Mouse (Mus musculus) frontal cortex, postnatal 10 days (tissue): Measurements from ENCODE around the gene Rabep1.
A peak's percentile ranks its signal among the peaks of the same experiment; 100 is the strongest.
"Not testable (repeated sequence)": the region's sequence is repeated elsewhere in the genome, so short reads cannot be mapped to it uniquely, and the experiment has no call there.

Experiments used
- DNase-seq, 2 experiments: peaks; one replicate each; pipeline ENCODE4 v3.0.0; 2022; ENCODE audit warnings: low spot score in 2 of 2, mixed read lengths in 1 of 2

The Rabep1 gene

DNA sequence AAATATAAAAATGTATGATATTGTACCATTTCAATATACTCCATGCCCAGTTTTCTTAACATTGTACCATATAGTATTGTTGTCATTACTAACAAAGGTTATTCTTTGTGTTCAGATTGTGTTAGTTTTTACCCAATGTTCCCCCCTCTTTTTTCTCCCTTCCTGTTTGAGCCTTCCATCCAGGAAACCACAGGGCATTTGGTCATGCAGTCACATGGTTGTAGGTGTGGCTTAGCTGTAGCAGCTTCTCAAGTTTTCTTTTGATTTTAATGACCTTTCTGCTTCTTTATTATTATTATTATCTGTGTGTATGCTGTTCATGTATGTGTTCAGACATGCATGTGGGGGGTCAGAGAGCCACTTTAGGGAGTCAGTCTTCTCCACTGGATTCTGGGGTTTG, 47.0 kb downstream of the Rabep1 start:
- no peak for DNase-seq

DNA sequence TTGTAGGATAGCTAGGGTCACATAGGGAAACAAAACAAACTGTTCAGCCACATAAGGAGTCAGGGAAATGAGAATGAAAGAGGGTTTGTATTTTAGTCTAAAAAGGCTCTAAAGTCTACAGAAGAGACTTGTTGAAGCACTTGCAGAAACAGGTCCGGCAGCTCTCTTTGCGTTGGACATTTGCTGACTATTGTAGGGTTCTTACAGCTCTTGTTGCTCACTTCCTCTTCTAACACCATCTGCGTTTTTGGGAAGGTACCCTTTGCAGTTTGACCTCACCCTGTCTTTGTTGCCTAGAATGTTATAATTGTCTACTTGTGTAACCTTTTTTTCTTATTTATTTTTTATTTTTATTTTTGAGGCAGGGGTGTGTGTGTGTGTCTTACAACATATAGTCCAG, 53.1 kb downstream of the Rabep1 start:
- no peak for DNase-seq

DNA sequence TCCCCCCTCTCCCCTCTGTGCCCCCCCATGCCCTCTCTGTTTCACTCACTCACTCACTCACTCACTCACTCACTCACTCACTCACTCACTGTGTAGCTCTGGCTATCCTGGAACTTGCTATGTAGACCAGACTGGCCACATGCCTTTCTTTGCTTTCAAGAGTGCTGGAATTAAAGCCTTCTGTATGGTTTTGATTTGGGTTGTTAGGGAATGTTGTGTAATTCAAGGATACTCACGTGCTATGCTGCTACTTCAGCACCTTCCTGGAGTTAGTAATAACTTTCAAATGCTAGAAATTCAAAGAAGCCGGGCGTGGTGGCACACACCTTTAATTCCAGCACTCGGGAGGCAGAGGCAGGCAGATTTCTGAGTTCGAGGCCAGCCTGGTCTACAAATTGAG, 53.6 kb downstream of the Rabep1 start:
- not testable (repeated sequence) for DNase-seq

DNA sequence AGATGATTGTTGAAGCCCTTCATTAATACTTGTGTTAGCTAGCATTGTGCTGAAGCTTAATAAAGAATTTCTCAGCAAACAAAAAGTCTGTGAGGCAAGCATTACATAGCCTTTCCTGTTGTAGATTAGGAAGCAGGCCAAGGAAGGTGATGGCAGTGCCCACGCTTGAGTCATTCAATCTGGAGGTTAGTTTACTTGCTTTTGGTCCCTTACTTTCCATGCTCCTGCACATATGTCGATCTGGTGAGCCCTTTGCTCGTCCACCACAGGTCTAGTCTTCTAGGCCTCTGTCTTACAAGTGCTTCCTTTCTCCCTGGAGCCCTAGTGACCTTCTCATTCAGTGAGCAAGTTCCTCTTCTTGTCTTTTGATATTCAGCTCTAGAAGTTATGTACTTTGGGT, 62.1 kb downstream of the Rabep1 start:
- no peak for DNase-seq

DNA sequence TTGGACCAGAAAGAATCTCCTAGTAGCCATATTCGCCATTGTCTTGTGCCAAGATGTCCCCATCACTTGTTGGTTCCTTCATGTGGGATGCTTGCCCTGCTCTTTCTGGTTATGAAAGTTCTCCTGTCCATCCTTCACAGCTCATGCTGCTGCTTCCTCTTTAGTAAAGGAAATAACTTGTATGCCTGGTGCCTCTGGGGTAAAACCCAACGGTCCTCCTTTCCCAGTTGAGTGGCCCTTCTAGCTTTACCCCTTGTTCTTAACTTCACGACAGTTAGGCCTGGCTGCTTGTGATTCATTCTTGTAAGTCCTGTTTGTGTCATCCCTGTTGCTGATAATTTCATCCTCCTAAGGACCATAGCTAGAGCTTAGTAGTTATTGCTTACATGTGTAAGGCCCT, 66.7 kb downstream of the Rabep1 start:
- DNase-seq: no peak

DNA sequence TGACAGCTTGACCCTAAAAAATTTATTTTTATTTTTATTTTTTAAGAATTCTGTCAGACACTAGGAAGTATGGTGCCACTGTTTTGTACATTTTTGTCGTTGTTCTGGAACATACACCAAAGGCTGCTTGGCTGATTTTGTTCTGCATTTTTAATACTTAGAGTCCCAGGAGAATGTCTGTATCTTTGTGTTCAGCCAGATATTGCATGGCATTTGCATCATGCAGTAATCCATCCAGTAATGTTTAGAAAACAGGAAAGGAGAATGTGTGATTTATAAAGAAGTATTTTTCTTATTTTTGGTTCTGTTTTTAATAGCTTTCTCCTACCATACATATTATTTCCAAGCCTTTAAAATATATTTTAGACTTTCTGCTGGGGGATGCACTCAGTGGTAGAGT, 67.3 kb downstream of the Rabep1 start:
- DNase-seq: no peak

DNA sequence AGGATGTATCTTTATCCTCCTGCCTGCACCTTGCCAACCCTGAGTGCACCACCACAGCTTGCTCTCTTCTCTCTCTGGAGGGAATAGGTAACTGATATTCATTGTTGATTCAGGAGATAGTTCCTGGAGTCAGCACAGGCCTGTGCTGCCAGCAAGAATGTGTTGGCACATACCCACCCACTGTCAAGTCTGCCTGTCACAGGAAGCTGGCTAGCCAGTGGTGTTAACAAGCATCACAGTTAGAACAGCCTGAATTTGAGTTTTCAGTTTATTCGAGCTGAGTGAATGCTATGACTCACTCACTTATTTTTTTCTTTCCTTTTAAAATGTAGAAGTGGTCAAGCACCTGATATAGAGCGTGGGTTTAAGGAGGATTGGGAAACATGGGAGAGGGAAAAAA, 73.3 kb downstream of the Rabep1 start:
- DNase-seq: no peak

DNA sequence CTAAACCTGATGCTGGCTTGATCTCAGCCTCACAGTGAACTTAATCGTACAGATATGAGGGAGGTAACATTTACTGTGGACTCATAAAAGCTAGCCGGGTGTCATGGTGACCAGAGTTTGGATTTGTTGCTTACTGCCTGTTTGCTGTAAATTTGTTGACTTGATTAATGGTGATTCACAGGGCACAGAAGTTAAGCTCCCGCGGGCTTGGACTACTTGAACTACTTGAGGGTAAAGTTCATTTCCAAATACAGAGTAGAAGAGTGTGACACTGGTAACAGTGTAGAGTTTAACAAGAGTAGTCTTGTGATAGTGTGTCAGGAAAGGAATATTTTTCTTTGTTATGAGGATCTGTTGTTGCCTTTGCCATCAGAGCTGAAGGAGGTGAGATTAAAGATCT, 74.9 kb downstream of the Rabep1 start:
- DNase-seq: no peak

DNA sequence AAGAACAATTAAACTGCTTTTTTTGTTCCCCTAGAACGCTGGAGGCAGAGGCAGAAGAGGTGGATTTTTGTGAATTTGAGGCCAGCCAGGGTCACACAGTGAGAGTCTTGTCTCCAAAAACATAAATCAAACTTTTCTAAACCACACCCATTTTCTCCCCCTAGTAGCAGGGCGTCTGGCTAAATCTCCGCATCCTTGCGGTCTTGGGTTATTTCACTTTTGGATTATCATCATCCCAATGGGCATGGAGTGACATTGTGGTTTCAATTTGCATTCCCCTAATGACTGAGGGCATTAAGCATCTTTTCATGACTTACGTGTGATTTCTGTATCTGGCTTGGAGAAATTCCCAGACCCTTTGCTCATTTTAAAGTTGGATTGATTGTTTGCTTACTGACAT, 86.9 kb downstream of the Rabep1 start:
- DNase-seq: no peak

DNA sequence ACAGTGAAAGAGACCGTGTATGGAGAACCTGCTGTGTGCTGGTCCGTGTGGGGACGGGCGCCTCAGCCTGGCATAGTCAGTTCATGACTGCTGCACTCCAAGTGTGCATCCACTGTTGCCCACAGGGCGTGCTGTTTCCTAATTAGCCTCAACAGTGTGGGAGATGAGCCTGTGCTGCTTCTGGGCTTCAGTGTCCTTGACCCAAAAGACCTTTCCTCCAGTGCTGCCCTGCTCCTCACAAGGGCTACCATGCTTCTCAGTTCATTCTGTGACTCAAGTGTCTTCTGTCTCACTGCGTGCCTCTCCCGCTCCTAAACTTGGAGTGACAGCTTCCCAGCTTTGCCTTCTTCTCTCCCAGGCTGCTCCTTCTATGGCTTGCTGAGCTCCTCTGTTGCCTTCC, 90.7 kb downstream of the Rabep1 start:
- DNase-seq: no peak

DNA sequence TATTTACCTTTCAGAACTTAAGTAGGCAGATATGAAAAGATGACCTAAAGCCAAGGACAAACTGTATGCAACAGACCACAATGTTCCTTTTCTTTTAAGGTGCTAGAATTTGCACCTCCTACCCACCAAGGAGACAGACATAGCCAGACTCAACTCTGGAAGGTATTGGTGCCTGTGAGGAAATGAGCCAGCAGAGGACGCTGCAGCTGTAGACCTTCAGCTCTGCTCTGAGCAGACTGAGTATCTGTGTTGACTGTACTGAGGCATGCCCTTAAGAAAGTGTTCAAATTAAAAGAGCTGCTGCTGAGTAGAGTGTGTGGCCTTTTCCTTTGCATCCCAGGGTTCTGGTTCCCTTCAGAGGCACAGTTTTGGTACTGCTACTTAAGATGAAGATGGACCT, 98.0 kb downstream of the Rabep1 start:
- no peak for DNase-seq

DNA sequence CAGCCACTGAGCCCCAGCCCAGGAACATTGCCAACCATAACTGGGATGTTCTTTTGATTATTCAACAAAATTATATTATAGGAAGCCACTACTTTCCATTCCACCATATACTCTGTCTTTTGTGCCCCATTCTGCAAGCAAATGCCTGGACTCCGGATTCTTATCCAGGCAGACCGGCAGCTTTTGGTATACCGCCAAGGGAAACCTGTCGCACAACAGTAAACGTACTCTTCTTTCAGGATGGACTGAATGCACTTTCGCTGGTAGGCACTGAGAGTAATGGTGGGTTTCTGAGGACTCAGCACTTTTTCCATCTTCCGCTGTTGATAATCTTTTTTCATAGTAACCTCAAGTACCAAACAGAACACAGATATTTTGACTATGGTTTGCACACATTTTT, 99.1 kb downstream of the Rabep1 start:
- no peak for DNase-seq

DNA sequence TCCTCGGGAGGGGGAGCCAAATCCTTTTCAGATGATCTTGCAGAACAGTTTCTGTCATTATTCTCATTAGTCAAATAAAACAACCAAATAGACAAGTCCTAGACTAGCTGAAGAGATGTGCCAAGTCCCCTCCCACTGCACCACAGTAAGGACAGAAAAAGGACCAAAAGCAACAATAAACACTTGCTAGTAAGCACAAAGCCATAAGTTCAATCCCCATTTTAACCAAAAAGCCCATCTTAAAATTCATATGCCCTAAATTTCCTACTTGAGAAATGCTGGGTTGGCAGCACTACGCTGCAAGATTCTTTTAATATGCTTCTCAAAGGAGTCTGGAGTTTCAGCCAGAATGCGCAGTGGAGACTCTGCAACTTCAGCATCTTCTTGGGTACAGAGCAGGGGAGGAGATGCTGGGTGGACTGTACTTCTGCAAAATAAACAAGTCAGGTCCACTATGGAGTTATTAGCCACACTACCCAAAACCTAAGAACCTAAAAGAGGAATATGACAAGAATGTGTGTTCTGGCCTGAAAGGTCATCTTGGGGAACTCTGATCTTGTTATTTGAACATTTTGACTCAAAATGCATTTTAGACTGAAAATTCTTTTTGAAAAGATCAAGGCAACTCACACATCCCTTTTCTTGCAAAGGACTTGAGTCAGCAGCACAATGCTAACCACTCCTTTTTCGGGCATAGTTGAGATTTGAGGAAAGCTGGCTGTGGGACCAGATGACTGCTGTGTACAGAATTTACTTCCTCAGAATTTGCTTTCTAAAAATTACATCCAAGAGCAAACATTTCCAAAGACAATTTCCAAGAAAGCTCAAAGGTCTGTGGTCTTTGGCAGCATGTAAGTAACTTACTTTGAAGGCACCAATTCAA, 100.6 kb downstream of the Rabep1 start:
- no peak for DNase-seq

DNA sequence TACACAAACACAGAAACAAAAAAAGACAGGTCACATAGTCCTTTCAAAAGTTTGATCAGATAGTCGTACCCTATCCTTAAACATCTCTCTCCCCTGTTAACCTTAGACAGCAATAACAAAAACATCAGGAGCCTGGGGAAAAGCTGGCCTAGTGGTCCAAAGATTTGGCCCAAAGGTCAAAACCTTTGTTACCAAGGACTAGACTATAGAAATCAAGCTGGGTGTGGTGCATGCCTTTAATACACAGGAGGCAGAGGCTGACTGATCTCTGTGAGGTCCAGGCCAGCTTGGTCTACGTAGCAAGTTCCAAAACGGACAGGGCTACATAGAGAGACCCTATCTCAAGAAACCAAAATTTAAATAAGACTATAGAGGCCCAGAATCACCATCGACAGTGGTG, 110.1 kb downstream of the Rabep1 start:
- no peak for DNase-seq

DNA sequence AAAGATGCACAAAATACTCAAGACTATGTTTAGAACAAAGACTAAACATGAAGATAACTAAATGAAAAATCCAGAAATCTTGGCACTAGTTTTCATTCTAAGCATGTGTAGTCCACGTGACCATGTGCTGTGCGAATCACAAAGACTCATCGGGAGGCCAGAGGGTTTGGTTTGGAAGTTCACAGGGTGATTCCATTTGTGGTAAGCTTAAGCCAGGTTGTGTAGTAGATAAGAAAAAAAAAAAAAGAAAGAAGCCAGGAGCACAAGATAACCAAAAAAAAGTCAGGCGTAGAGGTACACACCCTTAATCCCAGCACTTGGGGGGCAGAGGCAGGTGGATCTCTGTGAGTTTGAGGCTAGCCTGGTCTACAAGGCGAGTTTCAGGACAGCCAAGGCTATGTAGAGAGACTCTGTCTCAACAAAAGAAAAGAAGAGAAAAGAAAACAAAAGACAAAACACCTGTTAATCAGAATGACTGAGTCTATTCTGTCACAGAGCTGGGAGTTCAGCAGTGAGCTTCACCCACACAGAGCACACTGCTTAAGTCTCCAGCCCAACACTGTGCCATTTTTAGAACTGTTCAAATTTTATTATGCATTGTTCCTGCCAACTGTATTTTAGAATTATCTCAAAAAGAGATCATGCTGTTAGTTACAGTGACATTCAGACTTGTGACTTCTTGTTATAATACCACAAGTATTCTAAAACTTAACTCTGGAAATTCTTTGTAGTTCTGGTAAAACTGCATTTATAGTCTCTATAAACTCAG, 116.4 kb downstream of the Rabep1 start:
- DNase-seq: no peak

DNA sequence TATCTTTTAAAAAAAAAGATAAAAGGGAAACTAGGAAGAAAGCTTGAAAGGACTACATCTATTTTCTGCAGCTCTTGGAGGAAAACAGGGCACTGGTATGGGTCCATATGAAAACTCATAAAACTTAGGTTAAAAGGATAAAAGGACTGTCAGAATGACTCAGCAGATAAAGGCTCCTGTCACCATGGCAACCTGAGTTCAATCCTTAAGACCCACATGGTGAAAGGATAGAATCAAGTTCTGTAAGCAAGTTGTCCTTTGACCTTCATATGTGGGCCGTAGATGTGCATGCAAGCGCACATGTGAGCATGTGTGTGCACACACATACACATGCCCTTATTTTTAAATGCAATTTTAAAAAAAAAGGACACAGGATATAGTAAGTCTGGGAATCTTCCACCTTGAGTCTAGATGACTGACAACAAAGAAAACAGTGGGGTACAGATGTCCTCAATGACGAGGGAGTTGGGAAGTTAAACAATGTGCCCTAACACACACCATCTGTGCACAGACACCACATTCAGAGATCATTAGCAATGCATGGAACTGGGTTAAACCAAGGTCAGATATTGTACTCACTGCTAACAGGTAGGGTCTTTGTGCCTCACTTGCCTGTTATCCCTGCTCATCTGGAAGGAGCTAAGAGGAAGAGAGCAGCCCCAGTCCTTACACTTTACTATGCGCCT, 119.8 kb downstream of the Rabep1 start:
- no peak for DNase-seq

DNA sequence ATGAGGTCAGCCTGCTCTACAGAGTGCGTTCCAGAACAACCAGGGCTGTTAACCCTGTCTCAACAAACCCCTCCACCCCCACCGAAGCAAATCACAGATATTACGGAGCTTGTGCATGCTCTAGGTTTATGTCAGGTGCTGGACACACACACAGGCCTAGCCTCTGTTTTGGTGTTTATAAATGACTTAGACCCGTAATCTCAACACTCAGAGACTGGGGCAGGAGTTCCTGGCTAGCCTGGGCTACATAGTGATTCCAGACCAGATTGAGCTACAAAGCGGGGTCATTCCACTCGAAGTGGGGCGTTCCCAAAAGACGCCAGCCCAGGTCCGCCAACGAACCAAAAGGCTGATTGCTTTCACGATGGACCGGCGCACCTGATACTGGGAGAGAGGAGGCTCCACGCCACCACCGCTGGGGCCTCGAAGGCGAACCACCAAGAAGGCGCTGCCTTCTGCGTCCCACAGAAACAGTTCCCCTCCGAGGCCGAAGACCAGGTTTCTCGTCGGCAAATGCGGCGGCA, 124.8 kb downstream of the Rabep1 start:
- DNase-seq: no peak

DNA sequence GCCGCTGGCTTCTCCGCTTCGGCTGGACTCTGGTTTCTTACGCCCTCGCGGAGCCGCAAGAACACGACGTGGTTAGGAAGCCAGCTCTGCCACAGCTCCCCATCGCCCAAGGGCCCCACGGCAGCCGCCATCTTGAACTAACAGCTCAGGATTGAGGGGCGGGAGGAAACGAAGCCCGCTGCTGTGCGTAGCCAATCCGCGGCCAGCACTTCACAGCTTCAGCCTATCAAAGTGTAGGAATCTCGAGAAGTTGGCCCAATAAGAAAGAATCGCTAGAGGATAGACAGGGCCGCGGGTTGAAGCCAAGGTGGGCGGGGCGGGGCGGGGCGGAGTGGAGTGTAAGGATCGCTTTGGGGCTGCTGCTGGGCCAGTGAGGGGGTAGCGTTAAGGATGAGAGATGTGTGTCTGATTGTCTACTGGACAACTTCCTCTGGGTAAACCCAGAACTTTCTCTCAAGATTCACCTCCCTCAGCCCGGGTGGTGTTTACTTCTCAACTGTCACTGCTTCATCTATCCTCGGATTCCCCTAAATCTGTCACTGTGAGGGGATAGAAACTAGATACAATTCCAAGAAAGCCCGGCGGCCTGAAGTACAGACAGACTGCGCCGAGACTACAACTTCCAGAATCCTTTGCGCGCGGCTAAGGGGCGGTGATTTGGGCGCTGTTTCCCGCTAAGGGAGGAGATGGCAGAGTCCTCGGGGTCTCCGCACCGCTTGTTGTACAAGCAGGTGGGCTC, 125.4 kb downstream of the Rabep1 start, which contains the start of the genes Nup88 and Rpain:
Gene Nup88 (minus strand): TSS at position 153 of the 739 bp plus-strand sequence.
Gene Rpain (plus strand): TSS at position 393 of the 739 bp plus-strand sequence.
- peak; percentile 91 to 92 for DNase-seq

DNA sequence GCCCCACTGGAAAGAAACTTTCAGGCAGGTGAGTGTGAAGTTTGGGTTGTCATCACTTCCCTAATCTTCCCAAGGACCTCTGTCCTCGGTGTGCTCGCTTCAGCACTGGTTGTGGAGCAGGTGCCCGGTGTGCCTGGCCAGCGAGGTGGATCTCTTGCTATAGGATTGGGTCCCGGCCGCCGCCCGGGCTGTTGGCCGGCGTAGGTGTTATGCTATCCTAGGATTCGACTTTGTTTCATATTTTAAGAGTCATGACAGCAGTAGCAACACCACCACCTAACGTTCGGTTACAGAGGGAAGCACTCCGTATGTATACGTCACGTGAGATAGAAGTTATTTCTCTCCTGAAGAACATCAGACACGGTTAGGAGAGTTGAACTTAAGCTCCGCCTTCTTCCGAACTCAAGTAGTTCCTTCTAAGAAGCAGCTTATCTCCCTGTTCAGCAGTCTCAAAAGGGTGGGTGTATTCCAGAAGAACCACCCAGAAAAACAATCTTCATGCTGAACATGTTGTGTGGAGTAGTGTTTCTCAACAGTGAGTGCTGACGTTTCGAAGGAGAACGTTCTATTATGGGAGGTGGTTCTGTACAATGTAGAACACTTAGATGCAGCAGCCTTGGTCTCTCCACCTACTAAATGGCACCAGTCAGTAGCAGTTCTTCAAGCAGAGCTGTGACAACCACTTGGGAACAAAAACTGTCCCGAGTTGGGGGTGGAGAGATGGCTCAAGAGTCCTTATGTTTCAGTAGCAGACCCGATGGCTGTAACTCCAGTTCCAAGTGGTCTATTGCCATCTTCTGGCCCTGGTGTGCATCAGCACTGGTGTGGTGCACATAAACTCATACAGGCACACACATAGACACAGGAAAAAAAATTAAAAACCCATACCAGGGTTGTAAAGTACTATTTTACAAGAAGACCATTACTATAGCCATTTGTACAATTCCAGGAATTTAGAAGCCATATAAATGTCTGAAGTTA, 126.3 kb downstream of the Rabep1 start:
- peak in 1 of 2 experiments; percentile 39 for DNase-seq

DNA sequence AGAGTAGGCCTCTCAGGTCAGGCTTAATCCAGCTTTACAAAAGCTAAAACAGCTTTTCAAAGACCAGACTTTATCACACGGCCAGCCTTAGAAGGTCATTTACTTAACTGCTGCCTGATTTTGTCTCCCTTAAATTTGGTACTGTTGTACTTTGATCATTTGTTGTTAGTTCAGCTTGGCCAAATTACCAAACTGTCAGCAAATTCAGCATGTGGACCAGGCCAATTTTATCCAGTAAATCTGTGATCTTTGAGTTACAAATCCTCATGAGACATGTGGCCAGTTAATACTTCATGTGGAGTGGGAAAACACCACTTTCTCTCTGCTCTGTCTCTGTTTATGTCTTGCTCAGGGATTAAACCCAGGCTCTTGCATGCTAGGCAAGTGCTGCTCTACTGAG, 128.0 kb downstream of the Rabep1 start:
- no peak for DNase-seq
